Mouse (Mus musculus): ENCODE data around the gene Tnk1. TPM values are rescaled to one million over a fixed set of nuclear protein-coding genes. Genes with fewer than 3 reads are reported as not detected.

Gene Tnk1
- total RNA-seq (2022), result not detected

GRCm38 (mm10) chr11:69858113-69858998 is at the start of gene Tnk1:
Gene Tnk1 (minus strand): TSS chr11:69858730.
- no peak for DNase-seq (ENCODE audit: low spot score in 2 of 2)

DNA sequence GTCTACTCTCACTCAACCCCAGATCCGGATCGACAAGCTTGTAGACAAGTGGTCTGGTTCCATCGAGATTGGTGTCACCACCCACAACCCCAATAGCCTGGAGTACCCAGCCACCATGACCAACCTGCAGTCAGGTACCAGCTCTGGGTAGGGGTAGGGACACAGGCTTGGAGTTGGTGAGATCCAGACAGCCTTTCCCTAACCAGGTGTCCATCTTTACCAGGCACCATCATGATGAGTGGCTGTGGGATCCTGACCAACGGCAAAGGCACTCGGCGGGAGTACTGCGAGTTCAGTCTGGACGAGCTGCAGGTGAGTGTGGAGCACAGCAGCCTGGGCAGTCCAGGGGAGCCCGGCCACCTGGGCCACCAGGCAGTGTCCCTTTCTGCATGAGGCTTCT is 45.8 kb upstream of the Tnk1 start:
- DNase-seq (ENCODE audit: low spot score in 2 of 2), result no peak

DNA sequence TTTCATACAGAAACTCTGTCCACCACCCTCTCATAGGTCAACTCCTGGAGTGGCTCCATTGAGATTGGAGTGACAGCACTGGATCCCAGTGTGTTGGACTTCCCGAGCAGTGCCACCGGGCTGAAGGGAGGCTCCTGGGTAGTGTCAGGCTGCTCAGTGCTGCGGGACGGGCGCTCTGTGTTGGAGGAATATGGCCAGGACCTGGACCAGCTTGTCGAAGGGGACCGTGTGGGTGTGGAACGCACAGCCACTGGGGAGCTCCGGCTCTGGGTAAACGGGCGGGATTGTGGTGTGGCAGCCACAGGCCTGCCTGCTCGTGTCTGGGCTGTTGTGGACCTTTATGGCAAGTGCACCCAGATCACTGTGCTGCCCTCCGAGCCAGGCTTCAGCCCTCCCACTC is 44.4 kb upstream of the Tnk1 start:
- DNase-seq (ENCODE audit: low spot score in 2 of 2), result no peak

GRCm38 (mm10) chr11:69901993-69902392 is 43.5 kb upstream of the Tnk1 start:
- no peak for DNase-seq (ENCODE audit: low spot score in 2 of 2)

DNA sequence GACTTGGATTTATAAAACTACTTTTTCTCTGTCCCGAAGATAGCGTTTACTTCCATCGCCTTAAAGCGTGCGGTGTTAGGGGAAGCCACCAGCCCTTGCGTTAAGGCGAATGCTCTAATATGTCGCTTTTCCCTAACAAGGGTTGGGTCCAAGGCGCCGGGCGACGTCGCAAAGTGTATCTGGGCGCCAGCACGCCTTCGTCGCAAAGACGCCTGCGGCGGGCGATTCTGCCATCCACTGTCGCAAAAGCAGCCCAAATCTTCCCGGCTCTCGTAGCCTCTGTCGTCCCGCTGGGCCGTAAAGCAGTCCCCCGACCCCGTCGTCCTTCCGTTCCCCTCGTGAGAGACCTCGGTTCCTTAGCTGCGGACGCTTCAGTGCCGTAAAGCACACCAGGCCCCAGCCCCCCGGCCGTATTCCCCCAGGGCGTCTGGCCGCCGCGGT is 42.9 kb upstream of the Tnk1 start:
- peak; percentile 98 for DNase-seq (ENCODE audit: low spot score in 2 of 2)

GRCm38 (mm10) chr11:69900471-69901405 is 42.2 kb upstream of the Tnk1 start, which contains the start of the genes 2810408A11Rik and Neurl4:
Gene 2810408A11Rik (minus strand): TSS chr11:69900987.
Gene Neurl4 (plus strand): TSS chr11:69901072.
- peak; percentile 86 to 90 for DNase-seq (ENCODE audit: low spot score in 2 of 2)

DNA sequence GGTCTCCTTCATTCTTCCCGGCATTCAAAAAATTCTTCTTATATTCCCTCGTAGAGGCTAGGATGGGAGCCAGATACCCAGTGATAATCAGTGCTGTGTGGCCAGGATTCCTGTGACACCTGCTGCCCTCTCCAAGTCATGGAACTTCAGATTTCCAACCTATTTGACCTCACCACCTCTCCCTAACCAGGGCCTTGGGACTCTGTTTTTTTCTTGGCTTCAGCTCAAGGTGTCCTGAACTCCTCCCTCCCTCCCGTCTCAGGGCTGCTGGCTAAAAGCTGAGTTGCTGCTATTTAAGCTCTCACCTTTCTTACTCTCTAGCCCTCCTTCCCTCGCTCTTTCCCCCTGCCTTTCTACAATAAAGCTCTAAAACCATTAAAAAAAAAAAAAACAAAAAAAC is 41.3 kb upstream of the Tnk1 start:
- DNase-seq (ENCODE audit: low spot score in 2 of 2), result no peak

- no peak for DNase-seq (ENCODE audit: low spot score in 2 of 2)
These were observed 36.8 kb upstream of the Tnk1 start, which contains the start of gene Acap1 for GRCm38 (mm10) chr11:69895291-69895690. Gene Acap1 (minus strand): TSS chr11:69895539.

DNA sequence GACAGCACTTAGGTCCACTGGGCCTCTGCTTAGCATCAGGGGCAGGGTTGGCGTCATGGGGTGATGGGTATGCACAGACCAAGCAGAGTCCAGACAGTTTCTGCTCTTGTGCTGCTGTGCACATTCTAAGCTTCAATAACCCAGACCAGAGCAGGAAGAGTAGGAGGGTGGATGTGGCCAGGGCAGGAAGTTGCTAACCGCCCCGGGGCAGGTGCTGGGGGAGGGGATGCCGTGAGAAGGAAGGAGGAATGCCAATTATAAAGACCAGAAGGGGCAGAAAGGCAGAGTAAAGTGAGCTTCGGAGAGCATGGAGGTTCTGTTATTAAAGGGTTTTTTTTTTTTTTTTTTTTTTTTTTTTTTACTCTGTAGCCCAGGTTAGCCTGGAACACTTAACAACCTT is 36.1 kb upstream of the Tnk1 start:
- no peak for DNase-seq (ENCODE audit: low spot score in 2 of 2)

DNA sequence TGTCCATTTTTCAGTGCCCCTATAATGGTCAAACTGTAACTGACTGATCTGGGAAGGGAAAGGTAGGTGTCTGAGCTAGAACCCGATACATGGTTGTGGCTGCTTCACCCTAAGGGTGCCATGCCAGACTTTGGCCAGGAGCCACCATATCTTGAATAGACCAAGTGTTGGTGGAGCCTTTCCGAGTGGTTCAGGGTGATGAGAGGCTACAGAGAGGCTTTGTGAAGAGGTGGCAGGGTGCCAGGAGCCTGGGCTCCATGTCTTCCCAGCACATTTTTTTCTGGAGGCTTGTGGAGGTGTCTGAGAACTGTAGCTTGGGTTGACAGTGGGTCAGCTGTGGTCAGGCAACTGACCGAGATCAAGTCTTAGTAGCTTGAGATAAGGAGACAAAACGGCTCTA is 33.0 kb upstream of the Tnk1 start:
- peak in 1 of 2 experiments; percentile 56 for DNase-seq (ENCODE audit: low spot score in 2 of 2)

- DNase-seq (ENCODE audit: low spot score in 2 of 2), result no peak
These were observed 28.5 kb upstream of the Tnk1 start for GRCm38 (mm10) chr11:69886907-69887635.

GRCm38 (mm10) chr11:69884663-69885062 is 26.1 kb upstream of the Tnk1 start:
- no peak for DNase-seq (ENCODE audit: low spot score in 2 of 2)

DNA sequence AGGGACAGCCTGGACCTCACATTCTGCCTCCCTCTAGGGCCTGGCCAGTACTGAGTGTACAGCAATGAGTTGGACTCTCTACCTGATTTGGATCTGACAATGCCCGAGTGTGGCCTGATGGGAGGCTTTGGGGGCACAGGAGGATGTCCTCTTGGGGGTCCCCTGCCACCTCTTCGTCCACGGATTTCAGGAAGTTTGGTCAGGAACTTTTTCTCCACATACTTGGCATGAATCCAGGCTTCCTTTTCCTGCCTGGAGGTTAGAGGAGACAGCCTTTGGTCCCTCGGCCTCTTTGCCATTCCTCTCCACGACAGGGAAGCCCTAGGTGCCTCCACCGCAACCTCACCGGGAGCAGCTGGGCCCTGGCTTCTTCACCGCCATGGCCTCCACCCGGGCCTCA is 25.7 kb upstream of the Tnk1 start:
- DNase-seq (ENCODE audit: low spot score in 2 of 2), result no peak

DNA sequence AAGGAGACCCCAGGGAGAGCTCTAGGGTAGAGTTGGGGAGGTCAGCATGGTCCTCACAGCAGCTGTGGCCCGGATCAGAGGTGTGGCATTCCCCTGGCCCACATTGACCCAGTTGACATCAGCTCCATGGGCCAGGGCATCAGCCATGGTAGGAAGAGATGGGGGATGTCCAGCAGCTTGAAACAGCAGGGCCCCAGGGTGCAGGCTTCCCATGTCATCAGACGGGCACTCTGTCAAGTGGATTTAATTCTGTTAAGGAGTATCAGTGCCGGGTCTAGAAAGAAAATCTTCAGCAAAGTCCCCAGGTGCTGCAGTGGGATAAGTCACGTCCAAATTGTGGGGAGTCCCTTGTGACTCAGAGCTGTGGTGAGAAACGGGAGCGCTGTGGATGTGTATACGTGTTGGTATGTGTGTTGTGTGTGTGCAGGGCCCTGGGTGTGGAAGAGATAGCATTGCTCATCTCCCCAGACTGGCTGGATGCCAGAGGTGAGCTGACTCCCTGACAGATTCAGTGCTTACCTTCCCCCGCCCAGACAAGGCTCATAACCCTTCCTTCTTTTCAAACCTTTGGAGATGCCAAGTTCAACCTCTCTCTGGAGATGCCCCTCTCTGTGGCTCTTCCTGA is 25.1 kb upstream of the Tnk1 start:
- no peak for DNase-seq (ENCODE audit: low spot score in 2 of 2)

- no peak for DNase-seq (ENCODE audit: low spot score in 2 of 2)
These were observed 24.5 kb upstream of the Tnk1 start for GRCm38 (mm10) chr11:69883066-69883465.

GRCm38 (mm10) chr11:69881787-69882670 is 23.5 kb upstream of the Tnk1 start:
- DNase-seq (ENCODE audit: low spot score in 2 of 2), result no peak

GRCm38 (mm10) chr11:69880853-69881603 is 22.5 kb upstream of the Tnk1 start, which contains the start of gene Kctd11:
Gene Kctd11 (minus strand): TSS chr11:69881406.
- DNase-seq (ENCODE audit: low spot score in 2 of 2), result peak; percentile 50 to 53

DNA sequence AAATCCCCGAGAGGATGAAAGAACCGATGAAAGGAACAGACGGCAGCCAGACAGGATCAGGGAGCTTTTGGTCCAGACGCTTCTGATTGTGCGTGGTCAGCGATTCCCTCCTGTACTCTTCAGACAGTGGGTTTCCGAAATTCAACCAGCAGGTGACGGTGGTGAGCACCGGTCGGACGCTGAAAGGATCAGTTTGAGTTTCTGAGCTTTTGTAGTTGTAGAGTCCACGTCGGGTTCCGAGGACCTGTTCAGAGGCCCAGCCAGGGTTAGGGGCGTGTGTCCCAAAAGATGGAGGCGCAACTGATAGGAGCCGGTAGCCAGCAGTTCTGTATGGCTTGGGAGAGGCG is 21.9 kb upstream of the Tnk1 start:
- no peak for DNase-seq (ENCODE audit: low spot score in 2 of 2)

DNA sequence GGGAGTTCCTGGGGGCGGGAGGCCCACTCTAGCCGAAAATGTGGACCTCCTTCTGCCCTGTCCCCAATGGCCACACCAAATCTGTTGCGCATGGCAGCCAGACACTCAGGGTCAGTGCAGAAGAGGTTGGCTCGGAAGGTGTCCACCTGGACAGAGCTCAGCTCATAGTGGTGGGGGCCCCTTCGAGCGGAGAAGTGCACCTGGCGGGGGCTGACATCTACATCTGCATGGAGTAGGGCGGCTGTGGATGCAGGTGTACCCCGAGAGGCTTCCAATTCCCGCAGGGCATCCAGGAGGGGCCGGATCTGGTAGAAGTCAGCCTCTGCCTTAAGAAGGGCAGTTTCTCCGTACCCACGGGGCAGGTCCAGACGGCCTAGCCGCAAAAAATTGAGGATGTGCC is 21.2 kb upstream of the Tnk1 start:
- no peak for DNase-seq (ENCODE audit: low spot score in 2 of 2)
